Mouse (Mus musculus): ENCODE measurements around the gene Cyb5rl. TPM values are rescaled to one million over a fixed set of nuclear protein-coding genes. Genes with fewer than 3 reads are reported as not detected.

The Cyb5rl gene
- polyA plus RNA-seq, 1 experiment from 2014 or later: 4.5 TPM

GRCm38 (mm10) chr4:107120676-107121075 lies 53.9 kb downstream of the Cyb5rl start:
- Histone ChIP-seq H3K4me3 (no peak overlapping the region), H3K27me3 (no peaks in the 10 kb centered on the region), H3K9ac (no peak overlapping the region), H3K27ac (replicated peaks) (no peak overlapping the region; the same call in 1 of the 2 replicates), H3K4me2 (no peak overlapping the region), H3K9me3 (no peaks in the 10 kb centered on the region), H3K4me1 (replicated peaks) (peaks cover 26% of the 10 kb centered on the region), H3K36me3 (no peaks in the 10 kb centered on the region)
- ATAC-seq (ENCODE audit: low read depth): no peak
- 89% methylated on average over 6 of the region's 6 CpGs for WGBS

GRCm38 (mm10) chr4:107121165-107121943 lies 54.6 kb downstream of the Cyb5rl start:
- no peak overlapping the region; the same call in 1 of the 2 replicates for H3K27ac ChIP-seq (replicated peaks)
- 34% methylated on average over 12 of the region's 12 CpGs for WGBS

DNA sequence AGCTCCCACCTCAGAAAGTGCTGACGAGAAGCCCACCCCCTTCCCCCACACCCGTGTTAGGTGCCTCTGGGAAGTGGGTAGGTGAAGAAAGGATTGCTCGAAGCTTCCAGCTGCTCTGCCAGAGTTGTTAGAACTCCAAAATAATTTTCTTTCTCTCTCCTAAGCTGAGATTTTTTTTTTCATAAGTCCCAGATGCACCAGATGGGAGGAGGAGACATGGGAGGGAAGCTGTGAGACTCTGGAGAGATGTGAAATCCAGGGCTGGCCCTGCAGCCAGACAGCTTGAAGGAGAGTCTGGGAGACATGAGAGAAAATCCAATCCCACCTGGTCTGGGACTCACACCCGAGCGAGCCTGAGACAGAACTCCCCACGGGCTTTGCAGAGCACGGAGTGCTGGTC lies 57.6 kb downstream of the Cyb5rl start:
- ATAC-seq (ENCODE audit: low read depth): no peak
- no peak overlapping the region for H3K9ac ChIP-seq
- whole genome bisulfite sequencing: 70% methylated on average over 7 of the region's 7 CpGs

More at GRCm38 (mm10) chr4:107121165-107121943, 54.6 kb downstream of the Cyb5rl start:
- no peaks in the 10 kb centered on the region for H3K27me3 ChIP-seq
- H3K4me2 ChIP-seq: no peak overlapping the region
- no peaks in the 10 kb centered on the region for H3K36me3 ChIP-seq
- H3K4me3 ChIP-seq: no peak overlapping the region
- ATAC-seq (ENCODE audit: low read depth): peak; percentile 72
- no peak overlapping the region for H3K9ac ChIP-seq
- H3K9me3 ChIP-seq: no peaks in the 10 kb centered on the region
- H3K4me1 ChIP-seq (replicated peaks): peaks cover 33% of the 10 kb centered on the region

DNA sequence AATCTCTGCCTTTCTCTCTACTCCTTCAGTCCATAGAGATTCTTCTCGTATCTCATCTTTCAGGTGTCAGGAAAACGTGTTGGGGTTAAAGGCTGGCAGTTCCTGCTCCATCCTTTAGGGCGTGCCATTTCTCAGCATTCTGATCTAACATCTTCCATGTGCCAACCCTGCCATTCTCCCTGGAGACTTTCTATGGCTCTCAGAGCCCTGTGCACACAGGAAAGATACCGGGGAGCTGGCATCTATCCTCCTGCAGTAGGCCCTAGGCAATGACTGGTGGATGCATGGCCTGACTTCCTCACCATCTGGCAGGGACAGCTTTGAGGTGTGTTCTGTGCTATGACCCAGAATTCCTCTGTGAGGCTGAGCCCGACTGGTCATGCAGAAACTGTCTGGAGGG lies 58.3 kb downstream of the Cyb5rl start:
- Histone ChIP-seq H3K4me3 (no peak overlapping the region), H3K9me3 (no peaks in the 10 kb centered on the region), H3K9ac (no peak overlapping the region), H3K27me3 (no peaks in the 10 kb centered on the region), H3K36me3 (no peaks in the 10 kb centered on the region), H3K4me2 (no peak overlapping the region), H3K4me1 (replicated peaks) (peaks cover 66% of the 10 kb centered on the region), H3K27ac (replicated peaks) (no peak overlapping the region)
- no peak for ATAC-seq (ENCODE audit: low read depth)
- 49% methylated on average over 5 of the region's 5 CpGs for whole genome bisulfite sequencing

More for the DNA sequence above, 57.6 kb downstream of the Cyb5rl start:
- Histone ChIP-seq H3K9me3 (no peaks in the 10 kb centered on the region), H3K27me3 (no peaks in the 10 kb centered on the region), H3K4me3 (no peak overlapping the region), H3K4me1 (replicated peaks) (peaks cover 60% of the 10 kb centered on the region), H3K36me3 (no peaks in the 10 kb centered on the region), H3K4me2 (no peak overlapping the region), H3K27ac (replicated peaks) (no peak overlapping the region)

GRCm38 (mm10) chr4:107126389-107126788 lies 59.6 kb downstream of the Cyb5rl start:
- WGBS: 24% methylated on average over 10 of the region's 10 CpGs

DNA sequence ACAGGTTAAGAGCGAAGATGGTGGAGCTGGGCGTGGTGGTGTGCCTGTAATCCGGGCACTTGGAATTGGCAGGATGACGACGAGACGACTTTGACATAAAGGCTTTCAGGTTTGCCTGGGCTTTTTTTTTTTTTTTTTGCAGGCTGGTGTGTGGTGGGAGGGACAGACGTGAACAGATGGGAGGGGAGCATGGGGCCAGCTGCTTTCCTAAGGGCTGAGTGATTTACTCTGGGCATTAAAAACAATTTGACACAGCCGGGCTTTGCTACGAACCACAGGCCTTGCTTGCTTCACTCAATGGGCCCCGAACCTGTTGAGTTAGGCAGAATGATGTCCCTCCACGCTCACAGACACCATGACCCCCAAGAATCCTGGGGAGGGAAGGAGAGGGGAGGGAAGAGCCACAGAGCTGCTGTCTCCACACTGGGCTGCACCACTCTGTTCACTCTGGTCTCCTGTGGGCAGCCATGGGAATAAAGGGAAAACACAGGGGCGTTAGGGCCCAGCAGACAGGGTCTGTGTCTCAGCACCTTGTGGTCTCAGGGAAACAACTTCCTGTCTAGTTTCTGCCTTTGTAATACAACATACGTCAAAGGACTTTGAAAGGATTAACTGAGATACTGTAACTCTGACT lies 60.2 kb downstream of the Cyb5rl start:
- Histone ChIP-seq H3K4me3 (no peak overlapping the region), H3K4me1 (replicated peaks) (peaks cover 70% of the 10 kb centered on the region), H3K9me3 (no peaks in the 10 kb centered on the region), H3K27me3 (no peaks in the 10 kb centered on the region), H3K4me2 (no peak overlapping the region), H3K27ac (replicated peaks) (peak overlapping the region; percentile 54), H3K36me3 (no peaks in the 10 kb centered on the region), H3K9ac (peak overlapping the region; percentile 22; the same call in 1 of the 2 replicates)
- 22% methylated on average over 13 of the region's 13 CpGs for WGBS
- ATAC-seq (ENCODE audit: low read depth): peak; percentile 42; the same call in 1 of the 2 replicates

More at GRCm38 (mm10) chr4:107126389-107126788, 59.6 kb downstream of the Cyb5rl start:
- no peaks in the 10 kb centered on the region for H3K36me3 ChIP-seq
- H3K4me1 ChIP-seq (replicated peaks): peaks cover 73% of the 10 kb centered on the region
- peak overlapping the region; percentile 22; the same call in 1 of the 2 replicates for H3K9ac ChIP-seq
- H3K4me3 ChIP-seq: no peak overlapping the region
- ATAC-seq (ENCODE audit: low read depth): no peak
- H3K9me3 ChIP-seq: no peaks in the 10 kb centered on the region
- peak overlapping the region; percentile 54; the same call in 1 of the 2 replicates for H3K27ac ChIP-seq (replicated peaks)
- H3K27me3 ChIP-seq: no peaks in the 10 kb centered on the region
- no peak overlapping the region for H3K4me2 ChIP-seq

DNA sequence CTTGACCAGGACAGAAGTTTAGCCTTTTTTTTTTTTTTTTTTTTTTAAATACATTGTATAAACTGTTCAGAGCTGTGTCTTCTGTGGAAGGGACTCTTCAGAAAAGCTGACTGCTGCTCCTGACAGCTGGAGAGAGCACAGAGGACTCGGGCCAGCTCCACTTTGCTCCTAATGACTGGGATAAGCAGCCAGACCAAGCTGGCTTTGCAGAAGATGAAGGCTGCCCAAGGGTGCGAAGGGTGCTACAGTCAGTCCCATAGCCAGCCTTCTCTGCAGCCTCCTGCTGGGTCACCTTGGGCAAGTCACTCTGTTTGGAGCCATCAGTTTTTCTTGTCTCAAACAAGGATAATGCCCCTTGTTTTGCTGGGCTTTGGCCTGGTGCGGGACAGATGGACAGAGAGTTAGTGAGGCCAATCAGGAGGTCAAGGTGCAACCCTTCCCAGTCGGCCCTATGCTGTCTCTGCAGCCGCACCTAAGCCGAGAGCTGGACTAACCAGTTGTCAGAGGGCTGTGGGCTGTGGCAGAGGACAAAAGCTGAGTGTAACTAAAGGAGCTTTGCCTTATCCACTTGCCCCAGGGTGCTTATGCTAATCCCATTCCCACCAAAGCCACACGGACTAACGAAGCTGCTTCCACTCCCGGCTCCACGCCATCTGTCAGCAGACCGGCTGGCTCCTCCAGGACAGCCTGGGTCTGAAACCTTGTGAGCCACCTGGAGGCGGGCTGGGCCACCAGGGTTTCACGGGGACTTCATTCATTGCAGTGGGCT lies 61.3 kb downstream of the Cyb5rl start:
- H3K4me1 ChIP-seq (replicated peaks): peaks cover 70% of the 10 kb centered on the region
- WGBS: 28% methylated on average over 13 of the region's 13 CpGs
- 0 out of 2 replicates have a peak, but pooled peaks have one; percentile 20 for ATAC-seq (ENCODE audit: low read depth)
- no peak overlapping the region for H3K4me3 ChIP-seq
- peak overlapping the region; percentile 38; the same call in 1 of the 2 replicates for H3K27ac ChIP-seq (replicated peaks)
- H3K9ac ChIP-seq: 0 out of 2 replicates have a peak overlapping the region, but pooled peaks have one; percentile 17
- no peak overlapping the region for H3K4me2 ChIP-seq
- no peaks in the 10 kb centered on the region for H3K36me3 ChIP-seq
- H3K9me3 ChIP-seq: no peaks in the 10 kb centered on the region
- no peaks in the 10 kb centered on the region for H3K27me3 ChIP-seq

DNA sequence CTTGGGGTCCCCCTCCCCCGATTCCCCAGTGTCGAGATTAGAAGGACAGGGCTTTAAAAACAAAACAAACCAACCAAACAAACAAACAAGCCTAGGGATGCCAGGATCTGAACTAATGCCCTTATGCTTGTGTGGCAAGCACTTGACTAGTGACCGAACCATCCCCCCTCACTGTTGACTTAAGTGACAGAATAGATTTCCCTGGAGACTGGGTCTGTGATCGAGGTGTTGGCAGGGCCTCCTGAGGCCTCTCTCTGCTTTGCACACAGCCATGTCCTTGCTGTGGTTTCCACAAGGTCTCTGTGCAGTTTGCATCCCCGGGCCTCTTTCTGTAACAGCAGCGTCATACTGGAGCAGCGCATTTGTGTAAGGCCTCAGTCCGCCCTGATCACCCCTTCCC lies 62.6 kb downstream of the Cyb5rl start:
- Histone ChIP-seq H3K9me3 (no peaks in the 10 kb centered on the region), H3K27me3 (no peaks in the 10 kb centered on the region), H3K4me1 (replicated peaks) (peaks cover 61% of the 10 kb centered on the region), H3K9ac (no peak overlapping the region), H3K36me3 (no peaks in the 10 kb centered on the region), H3K4me3 (no peak overlapping the region), H3K27ac (replicated peaks) (no peak overlapping the region), H3K4me2 (no peak overlapping the region)
- 77% methylated on average over 8 of the region's 8 CpGs for WGBS
- no peak for ATAC-seq (ENCODE audit: low read depth)

DNA sequence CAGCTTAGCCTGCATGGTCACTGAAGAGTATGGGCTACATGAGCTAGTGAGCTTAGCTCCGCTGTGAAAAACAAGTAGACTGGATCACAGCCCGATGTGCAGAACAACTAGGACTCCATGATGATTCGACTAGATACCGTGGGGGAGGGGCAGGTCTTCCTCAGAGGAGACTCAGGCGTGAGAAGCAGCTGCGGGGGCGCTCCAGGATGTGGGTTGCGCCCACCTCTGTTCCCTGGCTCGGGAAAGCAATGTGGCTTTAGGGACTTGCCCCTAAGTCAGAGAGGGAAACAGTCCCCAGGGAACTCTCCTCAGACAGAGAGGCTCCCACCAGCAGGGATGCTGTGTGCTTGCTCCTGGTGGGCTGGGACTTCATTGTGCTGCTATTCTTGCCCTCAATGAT lies 63.7 kb downstream of the Cyb5rl start:
- no peak for ATAC-seq (ENCODE audit: low read depth)

DNA sequence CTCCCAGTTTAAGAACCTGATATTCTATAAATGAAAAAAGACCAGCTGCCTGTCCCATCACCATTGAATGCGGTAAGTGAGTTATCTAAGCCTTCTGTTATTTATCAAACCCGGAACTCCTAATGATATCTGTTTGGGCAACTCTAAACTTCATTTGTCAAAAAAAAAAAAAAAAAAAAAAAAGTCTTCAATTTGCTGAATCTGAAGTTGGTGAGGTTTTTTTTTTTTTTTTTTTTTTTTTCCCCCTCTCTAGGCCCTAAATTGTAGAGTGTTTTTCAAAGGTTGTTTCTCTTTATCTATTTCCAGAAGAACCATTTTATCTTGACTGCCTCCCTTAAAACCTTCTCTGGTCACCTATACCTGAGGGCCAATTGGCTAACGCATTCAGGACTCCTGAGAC lies 68.1 kb downstream of the Cyb5rl start:
- Histone ChIP-seq H3K4me3 (no peak overlapping the region), H3K9me3 (no peaks in the 10 kb centered on the region), H3K36me3 (no peaks in the 10 kb centered on the region), H3K27me3 (no peaks in the 10 kb centered on the region), H3K27ac (replicated peaks) (no peak overlapping the region), H3K4me2 (no peak overlapping the region), H3K4me1 (replicated peaks) (peaks cover 59% of the 10 kb centered on the region), H3K9ac (no peak overlapping the region)
- 96% methylated on average over 3 of the region's 3 CpGs for WGBS
- no peak for ATAC-seq (ENCODE audit: low read depth)

More for the DNA sequence above, 63.7 kb downstream of the Cyb5rl start:
- WGBS: 19% methylated on average over 9 of the region's 9 CpGs
- Histone ChIP-seq H3K36me3 (no peaks in the 10 kb centered on the region), H3K4me3 (no peak overlapping the region), H3K27me3 (no peaks in the 10 kb centered on the region), H3K4me2 (no peak overlapping the region), H3K4me1 (replicated peaks) (peaks cover 58% of the 10 kb centered on the region), H3K9me3 (no peaks in the 10 kb centered on the region), H3K9ac (no peak overlapping the region), H3K27ac (replicated peaks) (0 out of 2 replicates have a peak overlapping the region, but pooled peaks have one; percentile 28)

GRCm38 (mm10) chr4:107135663-107136062 lies 68.9 kb downstream of the Cyb5rl start:
- WGBS: 74% methylated on average over 5 of the region's 5 CpGs
- H3K9me3 ChIP-seq: no peaks in the 10 kb centered on the region
- no peak overlapping the region for H3K4me3 ChIP-seq
- H3K4me1 ChIP-seq (replicated peaks): peaks cover 60% of the 10 kb centered on the region
- H3K36me3 ChIP-seq: no peaks in the 10 kb centered on the region
- ATAC-seq (ENCODE audit: low read depth): no peak
- H3K27me3 ChIP-seq: no peaks in the 10 kb centered on the region
- H3K27ac ChIP-seq (replicated peaks): no peak overlapping the region
- no peak overlapping the region for H3K4me2 ChIP-seq
- H3K9ac ChIP-seq: no peak overlapping the region

GRCm38 (mm10) chr4:107136531-107136930 lies 69.7 kb downstream of the Cyb5rl start:
- peaks cover 56% of the 10 kb centered on the region for H3K4me1 ChIP-seq (replicated peaks)
- no peak overlapping the region for H3K4me2 ChIP-seq
- no peaks in the 10 kb centered on the region for H3K36me3 ChIP-seq
- no peak for ATAC-seq (ENCODE audit: low read depth)
- 60% methylated on average over 3 of the region's 3 CpGs for WGBS
- H3K9ac ChIP-seq: no peak overlapping the region
- H3K9me3 ChIP-seq: no peaks in the 10 kb centered on the region
- H3K27me3 ChIP-seq: no peaks in the 10 kb centered on the region
- H3K4me3 ChIP-seq: no peak overlapping the region
- H3K27ac ChIP-seq (replicated peaks): no peak overlapping the region
